ENCODE assay signal across 13 mouse cellular contexts in the genomic region with DNA sequence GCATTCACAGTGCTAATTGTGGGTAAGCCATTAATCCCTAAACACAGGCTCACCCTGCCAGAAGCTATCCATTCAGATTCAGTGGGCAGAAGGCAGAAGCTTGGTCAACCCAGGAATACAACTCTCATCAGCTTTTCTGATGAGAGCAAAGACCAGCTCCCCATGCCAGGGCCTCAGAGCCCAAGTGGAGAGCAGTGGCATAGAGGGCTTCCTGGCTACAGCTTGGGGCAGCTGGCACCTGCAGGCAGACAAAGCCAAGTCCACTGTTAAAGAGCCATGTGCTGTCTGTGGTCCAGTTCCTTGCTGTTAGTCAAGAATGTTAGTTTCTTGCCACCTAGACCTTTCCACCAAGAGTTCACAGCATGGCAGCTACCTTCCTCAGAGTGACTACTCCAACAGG.
"Had no signal": no experiment of that assay in that cellular context is flagged by ENCODE, and none has a peak within 500 bp of the region (broad histone marks: within the 10 kb centered on the region; RNA-seq: fewer than 3 reads in every experiment).

No protein-coding gene starts in this region.

- DNase-seq: kidney, postnatal 10 days; kidney, postnatal 36 days; layer of hippocampus, postnatal 36 days; liver; lung, adult 18-20 months; lung, postnatal 10 days; lung, postnatal 36 days; right cerebral cortex, adult 18-20 months; right cerebral cortex, postnatal 14 days; right cerebral cortex, postnatal 4 days; thymus, adult 2 months; thymus, postnatal 14 days; thymus, postnatal 4 days had no signal
